Mouse (Mus musculus): ENCODE measurements around the gene Ago4. TPM values are rescaled to one million over a fixed set of nuclear protein-coding genes. Genes with fewer than 3 reads are reported as not detected.

Gene Ago4
- polyA plus RNA-seq, 1 experiment from 2014 or later, result 1.4 TPM

DNA sequence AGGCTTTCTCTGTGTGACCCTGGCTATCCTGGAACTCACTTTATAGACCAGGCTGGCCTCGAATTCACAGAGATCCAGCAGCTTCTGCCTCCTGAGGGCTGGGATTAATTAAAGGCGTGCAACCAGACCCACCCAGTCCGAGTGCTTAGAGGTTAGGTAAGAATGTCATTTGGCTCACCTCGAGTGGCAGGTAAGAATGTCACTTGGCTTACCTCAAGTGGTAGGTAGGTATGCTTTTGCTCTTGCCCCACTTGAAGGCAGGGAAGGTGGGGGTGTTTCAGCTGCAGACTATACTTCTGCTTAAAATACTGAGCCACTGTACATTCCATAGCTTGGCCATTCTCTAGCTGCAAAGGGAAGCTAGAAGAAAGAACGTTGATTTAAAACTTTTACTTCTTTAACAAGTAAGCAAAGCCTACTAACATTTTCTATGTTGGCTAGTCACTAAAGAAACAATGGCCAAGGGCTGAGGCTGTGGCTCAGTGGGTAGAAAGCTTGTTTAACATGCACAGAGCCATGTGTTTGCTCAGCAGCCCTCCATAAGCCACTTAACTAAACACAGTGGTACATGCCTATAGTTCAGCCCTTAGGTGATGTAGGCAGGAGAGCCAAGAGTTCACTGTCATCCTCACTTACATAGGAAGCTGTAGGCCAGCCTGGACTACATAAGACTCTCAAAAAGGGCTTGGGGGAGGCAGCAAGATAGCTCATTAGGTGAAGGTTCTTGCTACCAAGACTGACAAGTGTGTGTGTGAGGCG is 20.8 kb downstream of the Ago4 start:
- H3K27me3 ChIP-seq (replicated peaks), result no peaks in the 10 kb centered on the region
- H3K9ac ChIP-seq, result no peak overlapping the region
- ATAC-seq (ENCODE audit: insufficient number of reproducible peaks, low FRiP score), result no peak
- no peaks in the 10 kb centered on the region for H3K9me3 ChIP-seq (replicated peaks)
- no peak overlapping the region for H3K27ac ChIP-seq (ENCODE audit: poor library complexity, severe bottlenecking)
- no peaks in the 10 kb centered on the region for H3K4me1 ChIP-seq (replicated peaks)
- 78% methylated on average over 6 of the region's 6 CpGs for WGBS
- H3K36me3 ChIP-seq, result peaks cover 8% of the 10 kb centered on the region
- H3K4me3 ChIP-seq, result no peak overlapping the region
- H3K4me2 ChIP-seq, result no peak overlapping the region

DNA sequence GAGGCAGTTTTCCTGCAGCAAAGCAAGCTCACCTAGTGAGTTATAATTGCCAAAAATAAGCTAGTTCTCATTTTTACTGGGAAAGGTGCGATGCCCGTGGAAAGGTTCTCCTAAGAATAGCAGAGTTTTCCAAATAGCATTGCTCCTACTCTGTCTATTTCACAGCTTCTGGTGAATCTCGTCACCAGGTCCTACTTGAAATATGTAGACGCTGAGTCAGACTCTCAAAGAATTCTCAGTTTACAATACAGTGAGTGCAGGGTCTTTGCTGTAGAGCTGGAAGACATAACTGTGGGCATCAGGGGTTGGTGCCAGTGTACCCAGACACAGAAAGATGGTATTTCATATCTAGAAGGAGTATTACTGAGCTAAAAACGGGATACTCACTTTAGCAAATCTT is 22.3 kb downstream of the Ago4 start:
- 75% methylated on average over 5 of the region's 5 CpGs for WGBS
- Histone ChIP-seq H3K27ac (ENCODE audit: poor library complexity, severe bottlenecking) (no peak overlapping the region), H3K9me3 (replicated peaks) (no peaks in the 10 kb centered on the region), H3K27me3 (replicated peaks) (no peaks in the 10 kb centered on the region), H3K36me3 (peaks cover 13% of the 10 kb centered on the region), H3K4me2 (no peak overlapping the region), H3K9ac (no peak overlapping the region), H3K4me3 (no peak overlapping the region), H3K4me1 (replicated peaks) (no peaks in the 10 kb centered on the region)
- ATAC-seq (ENCODE audit: insufficient number of reproducible peaks, low FRiP score), result no peak

GRCm38 (mm10) chr4:126509072-126509471 is 24.2 kb downstream of the Ago4 start:
- WGBS, result 82% methylated on average over 2 of the region's 2 CpGs
- Histone ChIP-seq H3K4me2 (no peak overlapping the region), H3K9me3 (replicated peaks) (no peaks in the 10 kb centered on the region), H3K9ac (no peak overlapping the region), H3K4me3 (no peak overlapping the region), H3K27ac (ENCODE audit: poor library complexity, severe bottlenecking) (no peak overlapping the region), H3K36me3 (peaks cover 13% of the 10 kb centered on the region), H3K4me1 (replicated peaks) (no peaks in the 10 kb centered on the region), H3K27me3 (replicated peaks) (no peaks in the 10 kb centered on the region)
- no peak for ATAC-seq (ENCODE audit: insufficient number of reproducible peaks, low FRiP score)

GRCm38 (mm10) chr4:126508110-126508899 is 25.0 kb downstream of the Ago4 start:
- Histone ChIP-seq H3K36me3 (peaks cover 13% of the 10 kb centered on the region), H3K9me3 (replicated peaks) (no peaks in the 10 kb centered on the region), H3K27me3 (replicated peaks) (peaks cover 3% of the 10 kb centered on the region; the same call in 1 of the 2 replicates), H3K4me3 (no peak overlapping the region), H3K4me2 (no peak overlapping the region), H3K27ac (ENCODE audit: poor library complexity, severe bottlenecking) (no peak overlapping the region), H3K9ac (no peak overlapping the region), H3K4me1 (replicated peaks) (no peaks in the 10 kb centered on the region)
- 70% methylated on average over 14 of the region's 14 CpGs for WGBS
- no peak for ATAC-seq (ENCODE audit: insufficient number of reproducible peaks, low FRiP score)

DNA sequence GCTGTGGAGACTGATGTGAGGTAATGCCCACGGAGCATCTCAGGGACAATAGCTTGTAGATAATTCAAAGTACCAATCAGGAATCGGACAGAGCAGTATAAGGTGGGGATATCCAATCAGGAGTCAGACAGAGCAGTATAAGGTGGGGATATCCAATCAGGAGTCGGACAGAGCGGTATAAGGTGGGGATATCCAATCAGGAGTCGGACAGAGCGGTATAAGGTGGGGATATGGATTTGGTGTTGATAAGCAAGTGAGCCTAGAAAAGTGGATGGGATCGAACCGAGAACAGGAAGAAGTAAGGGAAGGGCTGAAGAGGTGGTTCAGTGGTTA is 30.3 kb downstream of the Ago4 start:
- no peak overlapping the region for H3K9ac ChIP-seq
- H3K27ac ChIP-seq (ENCODE audit: poor library complexity, severe bottlenecking), result no peak overlapping the region
- WGBS, result 59% methylated on average over 8 of the region's 8 CpGs
- H3K36me3 ChIP-seq, result peaks cover 5% of the 10 kb centered on the region; the same call in 1 of the 2 replicates
- no peak overlapping the region for H3K4me2 ChIP-seq
- no peak overlapping the region for H3K4me3 ChIP-seq
- no peaks in the 10 kb centered on the region for H3K9me3 ChIP-seq (replicated peaks)
- no peaks in the 10 kb centered on the region for H3K4me1 ChIP-seq (replicated peaks)
- no peak for ATAC-seq (ENCODE audit: insufficient number of reproducible peaks, low FRiP score)
- peaks cover 3% of the 10 kb centered on the region; the same call in 1 of the 2 replicates for H3K27me3 ChIP-seq (replicated peaks)

DNA sequence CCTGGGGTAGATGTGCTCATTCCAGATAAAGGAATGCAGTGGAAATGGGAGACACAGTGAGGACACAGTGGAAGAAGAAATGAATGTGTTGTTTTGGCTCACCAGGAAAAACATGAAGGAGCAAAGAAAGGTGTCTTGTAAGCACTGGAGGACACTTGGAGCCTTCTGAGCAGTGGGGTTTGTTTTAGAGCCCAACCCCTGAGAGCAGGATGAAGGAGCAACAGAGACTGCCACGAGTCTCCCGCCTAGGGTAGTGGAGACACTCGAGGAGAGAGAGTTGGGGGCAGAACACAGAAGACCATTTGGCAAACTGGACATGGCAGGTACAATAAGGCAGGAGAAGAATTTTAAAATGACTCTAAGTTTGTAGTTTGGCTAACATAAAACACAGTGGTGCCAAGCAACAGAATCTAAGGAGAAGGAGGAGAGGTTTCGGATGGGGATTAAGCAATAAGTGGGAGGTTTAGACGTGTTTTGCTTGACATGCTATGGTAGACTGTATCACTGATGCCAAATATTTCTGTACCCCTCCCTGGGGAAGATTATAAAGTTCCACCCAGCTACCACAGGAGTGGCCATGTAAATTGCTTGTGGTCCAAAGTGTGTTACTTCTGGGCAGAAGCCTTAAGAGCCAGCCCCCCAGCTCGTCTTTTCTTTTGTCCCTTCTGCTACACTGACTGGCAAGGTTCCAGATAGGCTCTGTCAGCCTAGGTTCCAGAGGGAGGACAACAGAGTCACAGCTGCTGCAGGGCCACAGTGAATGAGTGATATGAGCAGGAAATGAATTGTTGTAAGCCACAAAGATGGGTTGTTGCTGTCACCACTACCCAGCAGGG is 30.9 kb downstream of the Ago4 start:
- Histone ChIP-seq H3K36me3 (peaks cover 5% of the 10 kb centered on the region; the same call in 1 of the 2 replicates), H3K4me2 (no peak overlapping the region), H3K27ac (ENCODE audit: poor library complexity, severe bottlenecking) (no peak overlapping the region), H3K4me1 (replicated peaks) (no peaks in the 10 kb centered on the region), H3K27me3 (replicated peaks) (peaks cover 3% of the 10 kb centered on the region; the same call in 1 of the 2 replicates), H3K9me3 (replicated peaks) (no peaks in the 10 kb centered on the region), H3K9ac (no peak overlapping the region), H3K4me3 (no peak overlapping the region)
- 59% methylated on average over 6 of the region's 6 CpGs for WGBS
- ATAC-seq (ENCODE audit: insufficient number of reproducible peaks, low FRiP score), result no peak

GRCm38 (mm10) chr4:126498601-126499000 is 34.7 kb downstream of the Ago4 start:
- whole genome bisulfite sequencing, result 62% methylated on average over 1 of the region's 1 CpGs
- Histone ChIP-seq H3K9ac (no peak overlapping the region), H3K4me1 (replicated peaks) (no peaks in the 10 kb centered on the region), H3K27me3 (replicated peaks) (no peaks in the 10 kb centered on the region), H3K27ac (ENCODE audit: poor library complexity, severe bottlenecking) (no peak overlapping the region), H3K9me3 (replicated peaks) (no peaks in the 10 kb centered on the region), H3K4me2 (no peak overlapping the region), H3K4me3 (no peak overlapping the region), H3K36me3 (no peaks in the 10 kb centered on the region)
- ATAC-seq (ENCODE audit: insufficient number of reproducible peaks, low FRiP score), result no peak

GRCm38 (mm10) chr4:126496963-126497362 is 36.3 kb downstream of the Ago4 start:
- Histone ChIP-seq H3K9ac (no peak overlapping the region), H3K4me2 (no peak overlapping the region), H3K27me3 (replicated peaks) (no peaks in the 10 kb centered on the region), H3K27ac (ENCODE audit: poor library complexity, severe bottlenecking) (no peak overlapping the region), H3K4me3 (no peak overlapping the region), H3K36me3 (0 out of 2 replicates have a peak, but pooled peaks cover 5% of the 10 kb centered on the region), H3K4me1 (replicated peaks) (no peaks in the 10 kb centered on the region), H3K9me3 (replicated peaks) (no peaks in the 10 kb centered on the region)
- 76% methylated on average over 2 of the region's 2 CpGs for WGBS
- no peak for ATAC-seq (ENCODE audit: insufficient number of reproducible peaks, low FRiP score)

DNA sequence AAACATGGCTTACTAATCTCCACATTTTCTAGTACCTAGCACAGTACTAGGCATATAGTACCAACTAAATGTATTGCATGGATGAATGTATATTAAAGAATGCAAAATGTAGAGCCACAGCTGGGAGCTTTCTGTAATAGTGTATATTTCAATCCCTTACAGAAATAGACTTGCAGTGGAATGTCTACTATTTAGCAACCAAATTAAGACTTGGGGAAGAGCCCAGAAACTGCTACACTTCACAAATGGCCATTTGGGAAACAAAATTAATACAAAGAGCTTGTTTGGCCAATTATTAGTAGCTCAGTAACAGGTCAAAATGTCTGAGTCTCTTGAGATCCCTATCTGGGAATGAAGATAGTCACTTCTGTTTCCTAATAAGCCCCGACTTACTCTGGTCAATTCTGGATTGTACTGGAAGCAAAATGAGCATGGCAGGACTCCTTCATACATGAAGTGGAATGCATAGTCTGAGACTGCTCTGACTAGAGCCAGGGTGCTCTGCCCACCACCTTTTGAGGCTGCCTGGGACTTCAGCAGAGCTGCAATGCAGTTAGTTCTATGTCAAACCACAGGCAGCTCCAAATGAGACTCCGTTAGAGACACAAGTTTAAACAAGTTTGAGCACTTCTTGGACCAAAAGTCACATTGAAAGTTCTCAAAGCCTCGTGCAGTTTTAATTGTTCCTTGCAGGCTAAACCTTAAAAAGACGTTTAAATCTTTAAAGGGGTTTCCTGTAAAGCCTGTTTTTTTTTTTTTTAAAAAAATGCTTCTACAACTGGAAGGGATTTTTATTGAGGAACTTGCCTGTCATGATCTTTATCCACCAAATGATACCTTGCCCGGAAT is 37.1 kb downstream of the Ago4 start:
- Histone ChIP-seq H3K36me3 (0 out of 2 replicates have a peak, but pooled peaks cover 5% of the 10 kb centered on the region), H3K9me3 (replicated peaks) (no peaks in the 10 kb centered on the region), H3K4me1 (replicated peaks) (no peaks in the 10 kb centered on the region), H3K9ac (no peak overlapping the region), H3K4me3 (no peak overlapping the region), H3K27ac (ENCODE audit: poor library complexity, severe bottlenecking) (no peak overlapping the region), H3K27me3 (replicated peaks) (no peaks in the 10 kb centered on the region), H3K4me2 (no peak overlapping the region)
- WGBS, result 77% methylated on average over 5 of the region's 5 CpGs
- no peak for ATAC-seq (ENCODE audit: insufficient number of reproducible peaks, low FRiP score)

GRCm38 (mm10) chr4:126495453-126495852 is 37.8 kb downstream of the Ago4 start:
- 0 out of 2 replicates have a peak, but pooled peaks cover 5% of the 10 kb centered on the region for H3K36me3 ChIP-seq
- H3K27me3 ChIP-seq (replicated peaks), result no peaks in the 10 kb centered on the region
- H3K9me3 ChIP-seq (replicated peaks), result no peaks in the 10 kb centered on the region
- H3K9ac ChIP-seq, result no peak overlapping the region
- no peak overlapping the region for H3K4me2 ChIP-seq
- 58% methylated on average over 5 of the region's 5 CpGs for WGBS
- H3K27ac ChIP-seq (ENCODE audit: poor library complexity, severe bottlenecking), result no peak overlapping the region
- no peak for ATAC-seq (ENCODE audit: insufficient number of reproducible peaks, low FRiP score)
- no peaks in the 10 kb centered on the region for H3K4me1 ChIP-seq (replicated peaks)
- H3K4me3 ChIP-seq, result no peak overlapping the region
